9 mouse cellular contexts compared by ENCODE assay signal in genomic region chr2:60903535-60903934, GRCm38 (mm10). TPM values are rescaled to one million over a fixed set of nuclear protein-coding genes. Genes with fewer than 3 reads are reported as not detected.
DNase-seq lines count a peak whose midpoint lies in the region; ATAC-seq and TF ChIP-seq lines count a peak whose summit lies in the region.
"Had no signal": no experiment of that assay in that cellular context is flagged by ENCODE, and none has a peak within 500 bp of the region (broad histone marks: within the 10 kb centered on the region; RNA-seq: fewer than 3 reads in every experiment).

No protein-coding gene starts in this region.

- no peak overlapping the region for H3K4me3 ChIP-seq in liver, adult 2 months (ENCODE audit: insufficient read depth, low read depth, low read length)
- H3K4me3 ChIP-seq in liver, embryonic 11.5 days (ENCODE audit: low read depth, low read length): no peak overlapping the region
- H3K4me3 ChIP-seq in bone marrow macrophage, adult 2 months (ENCODE audit: insufficient read depth, low read length): no peak overlapping the region
- H3K4me3 ChIP-seq: hindbrain, embryonic 13.5 days had no signal

- no peaks in the 10 kb centered on the region for H3K27me3 ChIP-seq in liver, adult 2 months (ENCODE audit: control insufficient read depth, insufficient read depth, low read length)
- no peaks in the 10 kb centered on the region for H3K27me3 ChIP-seq in liver, embryonic 11.5 days (replicated peaks; ENCODE audit: control insufficient read depth, insufficient read depth, low read length)
- H3K27me3 ChIP-seq: hindbrain, embryonic 13.5 days had no signal

- no peak overlapping the region for H3K9ac ChIP-seq in liver, adult 2 months (ENCODE audit: low read depth, low read length)
- no peak overlapping the region for H3K9ac ChIP-seq in liver, embryonic 11.5 days (ENCODE audit: low read depth, low read length)
- H3K9ac ChIP-seq: hindbrain, embryonic 13.5 days had no signal

- no peak overlapping the region for H3K27ac ChIP-seq in liver, adult 2 months (replicated peaks; ENCODE audit: insufficient read depth, low read depth, low read length)
- no peak overlapping the region for H3K27ac ChIP-seq in liver, embryonic 11.5 days (ENCODE audit: low read depth, low read length)
- peak overlapping the region; percentile 65 for H3K27ac ChIP-seq in bone marrow macrophage, adult 2 months (ENCODE audit: insufficient read depth, low read depth, low read length)
- H3K27ac ChIP-seq: hindbrain, embryonic 13.5 days had no signal

- DNase-seq in liver, adult 2 months (ENCODE audit: extremely low read depth, low read depth, low spot score): peak; percentile 50
- DNase-seq in liver, embryonic 11.5 days (ENCODE audit: low spot score): no peak
- no peak for DNase-seq in left cerebral cortex, adult 9 months (ENCODE audit: low spot score in 2 of 2)
- no peak for DNase-seq in frontal cortex, adult 2 months (ENCODE audit: extremely low spot score in 1 of 2, low spot score in 1 of 2)
- DNase-seq: adrenal gland, adult 2 months had no signal

- no peak for TF ChIP-seq POLR2A in liver, adult 2 months (IDR thresholded peaks at IDR 0.05; ENCODE audit: extremely low read depth, insufficient read depth, low read length)
- TF ChIP-seq POLR2A in bone marrow macrophage, adult 2 months (IDR thresholded peaks at IDR 0.05; ENCODE audit: borderline replicate concordance, low read depth, low read length): no peak

- 35% methylated on average over 7 of the region's 7 CpGs for WGBS in liver, adult 2 months
- 54% methylated on average over 7 of the region's 7 CpGs for WGBS in liver, embryonic 11.5 days

- no peak for TF ChIP-seq CTCF in liver, adult 2 months (IDR thresholded peaks at IDR 0.05; ENCODE audit: low read depth, low read length)
- no peak for TF ChIP-seq CTCF in bone marrow macrophage, adult 2 months (IDR thresholded peaks at IDR 0.05; ENCODE audit: low read depth, low read length)

- H3K9me3 ChIP-seq in liver, embryonic 11.5 days (ENCODE audit: control insufficient read depth, low read length): no peaks in the 10 kb centered on the region
- H3K9me3 ChIP-seq: hindbrain, embryonic 13.5 days had no signal

- H3K36me3 ChIP-seq in liver, adult 2 months (ENCODE audit: control insufficient read depth, insufficient read depth, low read length): no peaks in the 10 kb centered on the region
- no peaks in the 10 kb centered on the region for H3K36me3 ChIP-seq in liver, embryonic 11.5 days (ENCODE audit: control insufficient read depth, insufficient read depth, low read length)
- H3K36me3 ChIP-seq: hindbrain, embryonic 13.5 days had no signal

- H3K4me2 ChIP-seq in liver, embryonic 11.5 days: no peak overlapping the region
- H3K4me2 ChIP-seq: hindbrain, embryonic 13.5 days had no signal

- peaks cover 12% of the 10 kb centered on the region for H3K79me2 ChIP-seq in liver, adult 2 months (ENCODE audit: control insufficient read depth, insufficient read depth, low read length)

- no peak for ATAC-seq in liver, embryonic 11.5 days (replicated peaks; ENCODE audit: low FRiP score)
- ATAC-seq in hematopoietic stem cell, adult 5-6 weeks (replicated peaks in 1 of 2; ENCODE audit: insufficient read depth in 1 of 2, low FRiP score in 2 of 2, low TSS enrichment in 1 of 2, low read depth in 1 of 2, poor library complexity in 2 of 2, severe bottlenecking in 2 of 2): peak; percentile 60 to 77; a peak in 2 of 4 replicates
- peak; percentile 54; the same call in 1 of the 2 replicates for ATAC-seq in neutrophil, adult 5-6 weeks (ENCODE audit: extremely low read depth, insufficient number of reproducible peaks, low FRiP score, poor library complexity, severe bottlenecking)

- H3K4me1 ChIP-seq in liver, adult 2 months (ENCODE audit: control insufficient read depth, insufficient read depth, low read length): peaks cover 9% of the 10 kb centered on the region
- H3K4me1 ChIP-seq in liver, embryonic 11.5 days (replicated peaks; ENCODE audit: control insufficient read depth, insufficient read depth, low read length): peaks cover 11% of the 10 kb centered on the region
- peaks cover 35% of the 10 kb centered on the region for H3K4me1 ChIP-seq in bone marrow macrophage, adult 2 months (ENCODE audit: control insufficient read depth, insufficient read depth, low read length)
- H3K4me1 ChIP-seq: hindbrain, embryonic 13.5 days had no signal

RNA-seq across cellular contexts. Expression of gene Rbms1, which starts 59.5 kb away (rescaled TPM):
- total RNA-seq in liver, adult 2 months (2014; rRNA removed): 25.8 and 33.2 TPM in 2 replicates
- polyA plus RNA-seq in liver, adult 2 months (2012; rRNA removed): 34.0 and 54.6 TPM in 2 replicates
- 71.4 and 80.8 TPM in 2 replicates for polyA plus RNA-seq in liver, embryonic 11.5 days (2014; fragmentation: Nextera tagmentation; extraction: Ambion mirVana)
- polyA plus RNA-seq in bone marrow macrophage, adult 2 months (2012; ENCODE audit: insufficient read depth, insufficient read length, missing spikeins): 109 and 111 TPM in 2 replicates
- 19.8 and 20.6 TPM in 2 replicates for total RNA-seq in hematopoietic stem cell, adult 5-6 weeks (2017)
- total RNA-seq in neutrophil, adult 5-6 weeks (2017): 122 and 137 TPM in 2 replicates
- polyA plus RNA-seq in frontal cortex, adult 2 months (2012; rRNA removed): 15.9 and 16.0 TPM in 2 replicates
